Mouse (Mus musculus): ENCODE measurements around the gene Ptrh1.

DNA sequence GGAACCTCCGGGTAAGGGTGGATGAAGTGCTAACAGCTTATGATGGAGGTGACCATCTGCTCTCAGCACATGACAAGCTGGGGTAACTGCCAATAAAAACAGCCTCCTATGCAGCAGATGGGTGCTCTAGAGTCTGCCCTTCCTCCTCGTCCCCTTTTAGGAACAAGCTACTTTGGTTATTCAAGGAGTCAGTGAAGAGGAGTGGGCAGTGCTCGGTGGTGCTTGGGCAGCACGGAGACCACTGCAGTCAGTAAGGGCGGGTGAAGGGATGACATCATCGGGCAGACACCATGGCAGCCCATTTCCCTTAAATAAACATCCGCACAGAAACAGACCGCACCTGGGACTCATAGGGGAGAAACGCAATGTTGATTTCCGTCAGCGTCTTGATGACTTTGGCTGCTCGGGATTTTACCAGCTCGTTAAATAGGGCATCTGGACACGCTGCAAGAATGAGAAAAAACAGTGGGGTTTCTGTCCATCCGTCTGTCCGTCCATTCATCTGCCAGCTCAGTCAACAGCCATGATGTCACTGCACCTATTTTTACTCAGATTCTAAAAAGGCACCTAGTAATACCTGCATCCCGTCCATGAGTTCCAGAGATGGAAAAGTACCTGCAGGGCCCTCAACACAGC is 41.5 kb downstream of the Ptrh1 start:
- no peak for TF ChIP-seq CEBPB (IDR thresholded peaks at IDR 0.05; ENCODE audit: low read depth)
- no peak for TF ChIP-seq CTCF (IDR thresholded peaks at IDR 0.05; ENCODE audit: control insufficient read depth, insufficient read depth, insufficient read length)
- no peak for TF ChIP-seq USF1 (IDR thresholded peaks at IDR 0.05; ENCODE audit: low read depth)
- TF ChIP-seq MYOD1 (IDR thresholded peaks at IDR 0.05; ENCODE audit: control insufficient read depth, insufficient read length, low read depth), result peak; percentile 56
- no peak for TF ChIP-seq MAX (IDR thresholded peaks at IDR 0.05)
- no peak for TF ChIP-seq MYOG (IDR thresholded peaks at IDR 0.05; ENCODE audit: control insufficient read depth, extremely low read depth, insufficient read length)
- TF ChIP-seq FOSL1 (IDR thresholded peaks at IDR 0.05; ENCODE audit: insufficient read depth, low read length, poor library complexity, severe bottlenecking), result no peak
